Mouse (Mus musculus) hindbrain, embryonic 11.5 days (tissue): ENCODE data around the gene Slc25a35. TPM values are rescaled to one million over a fixed set of nuclear protein-coding genes. Genes with fewer than 3 reads are reported as not detected.
"Not testable (repeated sequence)": the region's sequence is repeated elsewhere in the genome, so short reads cannot be mapped to it uniquely, and the experiment has no call there.

ENCODE experiments used
- ATAC-seq: fragments of 200-750 bp; cut with Nextera tagmentation; 2 replicates; pipeline ENCODE4 v1.8.0; 2017; ENCODE audit warnings: mild to moderate bottlenecking, moderate TSS enrichment, moderate library complexity; ENCODE audit not compliant: low FRiP score
- DNase-seq: peaks from one replicate; pipeline ENCODE4 v3.0.0-alpha.2; 2015; ENCODE audit warnings: low spot score
- H3K27ac ChIP-seq: fragments of 300-500 bp; sonication (generic); 2 replicates; pipeline ENCODE4 v1.5.1; 2014; ENCODE audit warnings: mild to moderate bottlenecking, low read depth, low read length
- H3K27me3 ChIP-seq: fragments of 300-500 bp; sonication (generic); 2 replicates; pipeline ENCODE4 v1.6.1; 2014; ENCODE audit warnings: mild to moderate bottlenecking, low read length, moderate library complexity, mixed read lengths; ENCODE audit not compliant: control insufficient read depth, insufficient read depth
- H3K36me3 ChIP-seq: fragments of 300-500 bp; sonication (generic); 2 replicates; pipeline ENCODE4 v1.6.1; 2014; ENCODE audit warnings: mild to moderate bottlenecking, low read length, moderate library complexity, mixed read lengths; ENCODE audit not compliant: control insufficient read depth, insufficient read depth
- H3K4me1 ChIP-seq: fragments of 300-500 bp; sonication (generic); replicated peaks from 2 replicates; pipeline ENCODE4 v1.6.1; 2014; ENCODE audit warnings: low read length, mixed read lengths; ENCODE audit not compliant: control insufficient read depth, insufficient read depth
- H3K4me2 ChIP-seq: fragments of 300-500 bp; sonication (generic); replicated peaks from 2 replicates; pipeline ENCODE4 v1.6.1; 2014; ENCODE audit warnings: mild to moderate bottlenecking, low read depth, low read length
- H3K4me3 ChIP-seq: fragments of 300-500 bp; sonication (generic); 2 replicates; pipeline ENCODE4 v1.5.1; 2014; ENCODE audit warnings: low read depth, low read length
- H3K9ac ChIP-seq: fragments of 300-500 bp; sonication (generic); 2 replicates; pipeline ENCODE4 v1.6.1; 2014; ENCODE audit warnings: low read depth, low read length
- H3K9me3 ChIP-seq: fragments of 300-500 bp; sonication (generic); 2 replicates; pipeline ENCODE4 v1.6.1; 2016; ENCODE audit warnings: low read length; ENCODE audit not compliant: control insufficient read depth
- WGBS: fragments of 180-500 bp; shearing (Covaris S2); extraction: QIAGEN DNeasy Blood & Tissue Kit; methylation state at CpG from one replicate; pipeline ENCODE4 v1.1.7; 2014; 5-methylcytosine and 5-hydroxymethylcytosine counted together
- polyA plus RNA-seq: library from polyadenylated mRNA; unstranded; fragments of >200 nt; fragmentation: Nextera tagmentation; extraction: Ambion mirVana; gene quantifications from 2 replicates; pipeline ENCODE4 v1.2.1, GENCODE M21; 2014

The Slc25a35 gene
- polyA plus RNA-seq: 1.6 and 1.8 TPM in 2 replicates

GRCm38 (mm10) chr11:68967337-68968282, at the start of gene Slc25a35:
Gene Slc25a35 (plus strand): TSS chr11:68968131.
- H3K4me1 ChIP-seq: no peaks in the 10 kb centered on the region
- no peak within 1 kb of the TSS for H3K27ac ChIP-seq
- no peaks in the 10 kb centered on the region for H3K36me3 ChIP-seq
- H3K9me3 ChIP-seq: no peaks in the 10 kb centered on the region
- peak within 1 kb of the TSS; percentile 42 for H3K4me3 ChIP-seq
- peak; percentile 96 for ATAC-seq
- H3K27me3 ChIP-seq: peaks cover 2% of the 10 kb centered on the region; the same call in 1 of the 2 replicates
- H3K9ac ChIP-seq: peak within 1 kb of the TSS; percentile 64
- 2% methylated on average over 50 of the region's 50 CpGs for WGBS
- DNase-seq: peak; percentile 87
- peak within 1 kb of the TSS; percentile 95 for H3K4me2 ChIP-seq

- Histone ChIP-seq H3K27me3 (no peaks in the 10 kb centered on the region), H3K36me3 (no peaks in the 10 kb centered on the region), H3K27ac (no peak overlapping the region), H3K4me1 (no peaks in the 10 kb centered on the region), H3K9me3 (no peaks in the 10 kb centered on the region), H3K4me2 (no peak overlapping the region), H3K4me3 (no peak overlapping the region), H3K9ac (no peak overlapping the region)
- DNase-seq (no peak), ATAC-seq (no peak)
- WGBS: 62% methylated on average over 3 of the region's 3 CpGs
These were observed 44.7 kb upstream of the Slc25a35 start for GRCm38 (mm10) chr11:68923191-68923590.

- Histone ChIP-seq H3K9me3 (no peaks in the 10 kb centered on the region), H3K27me3 (no peaks in the 10 kb centered on the region), H3K4me1 (no peaks in the 10 kb centered on the region), H3K9ac (no peak overlapping the region), H3K4me3 (no peak overlapping the region), H3K36me3 (no peaks in the 10 kb centered on the region), H3K4me2 (no peak overlapping the region), H3K27ac (no peak overlapping the region)
- DNase-seq (no peak), ATAC-seq (no peak)
- 83% methylated on average over 2 of the region's 2 CpGs for WGBS
These were observed 43.2 kb upstream of the Slc25a35 start for GRCm38 (mm10) chr11:68924749-68925148.

- Histone ChIP-seq H3K4me2 (no peak within 1 kb of the TSS), H3K27ac (no peak within 1 kb of the TSS), H3K4me1 (no peaks in the 10 kb centered on the region), H3K27me3 (no peaks in the 10 kb centered on the region), H3K4me3 (no peak within 1 kb of the TSS), H3K9ac (no peak within 1 kb of the TSS), H3K36me3 (no peaks in the 10 kb centered on the region), H3K9me3 (no peaks in the 10 kb centered on the region)
- ATAC-seq (no peak), DNase-seq (no peak)
- 76% methylated on average over 3 of the region's 3 CpGs for whole genome bisulfite sequencing
These were observed 41.0 kb upstream of the Slc25a35 start, which contains the start of gene Odf4 for GRCm38 (mm10) chr11:68926981-68927380. Gene Odf4 (minus strand): TSS chr11:68927081.

- no peaks in the 10 kb centered on the region for H3K36me3 ChIP-seq
- H3K27me3 ChIP-seq: no peaks in the 10 kb centered on the region
- no peak overlapping the region for H3K27ac ChIP-seq
- 86% methylated on average over 6 of the region's 6 CpGs for WGBS
- no peak overlapping the region for H3K4me2 ChIP-seq
- no peaks in the 10 kb centered on the region for H3K9me3 ChIP-seq
- ATAC-seq (no peak), DNase-seq (no peak)
- no peak overlapping the region for H3K4me3 ChIP-seq
- no peaks in the 10 kb centered on the region for H3K4me1 ChIP-seq
- no peak overlapping the region for H3K9ac ChIP-seq
These were observed 38.0 kb upstream of the Slc25a35 start for GRCm38 (mm10) chr11:68929947-68930346.

- Histone ChIP-seq H3K4me2 (no peak overlapping the region), H3K9ac (no peak overlapping the region), H3K27ac (no peak overlapping the region), H3K36me3 (no peaks in the 10 kb centered on the region), H3K9me3 (no peaks in the 10 kb centered on the region), H3K4me1 (no peaks in the 10 kb centered on the region), H3K27me3 (no peaks in the 10 kb centered on the region), H3K4me3 (no peak overlapping the region)
- DNase-seq (no peak), ATAC-seq (no peak)
- 66% methylated on average over 5 of the region's 5 CpGs for WGBS
These were observed 33.9 kb upstream of the Slc25a35 start for GRCm38 (mm10) chr11:68933885-68934507.

GRCm38 (mm10) chr11:68936951-68937350, 31.0 kb upstream of the Slc25a35 start:
- H3K36me3 ChIP-seq, H3K27ac ChIP-seq, H3K9ac ChIP-seq, H3K4me3 ChIP-seq, ATAC-seq, H3K9me3 ChIP-seq, H3K4me1 ChIP-seq, DNase-seq, H3K4me2 ChIP-seq, H3K27me3 ChIP-seq: not testable (repeated sequence)
- WGBS: 94% methylated on average over 4 of the region's 4 CpGs

- peak overlapping the region; percentile 39 for H3K4me3 ChIP-seq
- DNase-seq (peak; percentile 86), ATAC-seq (peak; percentile 99)
- H3K9ac ChIP-seq: peak overlapping the region; percentile 61
- 4% methylated on average over 16 of the region's 16 CpGs for WGBS
- peak overlapping the region; percentile 44; the same call in 1 of the 2 replicates for H3K27ac ChIP-seq
- H3K27me3 ChIP-seq: no peaks in the 10 kb centered on the region
- no peaks in the 10 kb centered on the region for H3K4me1 ChIP-seq
- peak overlapping the region; percentile 54 for H3K4me2 ChIP-seq
- H3K9me3 ChIP-seq: no peaks in the 10 kb centered on the region
- no peaks in the 10 kb centered on the region for H3K36me3 ChIP-seq
These were observed 28.3 kb upstream of the Slc25a35 start for GRCm38 (mm10) chr11:68939451-68940304.
